ENCODE assay signal across 17 mouse cellular contexts in the genomic region with DNA sequence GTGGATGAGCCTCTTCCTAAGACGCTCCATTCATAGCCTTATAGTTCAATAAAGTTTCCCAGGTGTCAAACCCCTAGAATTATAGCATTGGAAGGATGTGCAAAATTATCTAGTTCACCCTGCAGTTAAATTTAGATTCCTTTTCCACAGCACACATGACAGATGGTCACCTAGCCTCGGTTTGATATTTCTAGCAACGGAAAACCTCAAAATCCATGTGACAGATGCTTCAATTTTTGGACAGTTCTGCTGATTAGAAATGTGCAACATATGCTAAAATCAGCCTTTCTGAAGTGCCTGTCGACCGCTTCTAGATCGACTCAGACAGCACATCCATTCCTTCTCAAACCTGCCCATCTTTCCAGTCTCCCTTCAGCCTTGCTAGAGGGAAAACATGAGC. TPM values are rescaled to one million over a fixed set of nuclear protein-coding genes. Genes with fewer than 3 reads are reported as not detected.
DNase-seq lines count a peak whose midpoint lies in the region; ATAC-seq and TF ChIP-seq lines count a peak whose summit lies in the region.
"Had no signal": no experiment of that assay in that cellular context is flagged by ENCODE, and none has a peak within 500 bp of the region (broad histone marks: within the 10 kb centered on the region; RNA-seq: fewer than 3 reads in every experiment).

No protein-coding gene starts in this region.

- H3K9ac ChIP-seq in forebrain, postnatal 0 days, result no peak overlapping the region
- H3K9ac ChIP-seq in forebrain, embryonic 11.5 days (ENCODE audit: low read length), result no peak overlapping the region
- H3K9ac ChIP-seq: heart, embryonic 13.5 days; liver, embryonic 15.5 days; neural tube, embryonic 13.5 days; stomach, embryonic 15.5 days had no signal

- H3K4me2 ChIP-seq in forebrain, postnatal 0 days (ENCODE audit: low read depth), result no peak overlapping the region
- H3K4me2 ChIP-seq in forebrain, embryonic 11.5 days (ENCODE audit: low read depth, low read length, severe bottlenecking), result no peak overlapping the region
- H3K4me2 ChIP-seq: heart, embryonic 13.5 days; liver, embryonic 15.5 days; neural tube, embryonic 13.5 days; stomach, embryonic 15.5 days had no signal

- no peak overlapping the region for H3K27ac ChIP-seq in forebrain, postnatal 0 days (ENCODE audit: low read depth, low read length)
- no peak overlapping the region for H3K27ac ChIP-seq in forebrain, embryonic 11.5 days (ENCODE audit: low read depth, low read length)
- H3K27ac ChIP-seq: heart, embryonic 13.5 days; hindbrain, embryonic 10.5 days; liver, embryonic 15.5 days; neural tube, embryonic 13.5 days; stomach, embryonic 15.5 days had no signal

- H3K4me3 ChIP-seq in forebrain, postnatal 0 days (ENCODE audit: low read depth, low read length), result no peak overlapping the region
- no peak overlapping the region for H3K4me3 ChIP-seq in forebrain, embryonic 11.5 days (ENCODE audit: low read depth, low read length)
- H3K4me3 ChIP-seq: heart, embryonic 13.5 days; hindbrain, embryonic 10.5 days; liver, embryonic 15.5 days; neural tube, embryonic 13.5 days; stomach, embryonic 15.5 days had no signal

- WGBS in forebrain, postnatal 0 days, result 50% methylated on average over 6 of the region's 6 CpGs
- WGBS in forebrain, embryonic 11.5 days, result 82% methylated on average over 6 of the region's 6 CpGs

- no peak for TF ChIP-seq CTCF in forebrain, postnatal 0 days (IDR thresholded peaks at IDR 0.05; ENCODE audit: low read depth)

- intact Hi-C loops in gastrocnemius, postnatal 14 days (cut with DNase I; ENCODE audit: low total_unique reads), result no loop called here

- no peaks in the 10 kb centered on the region for H3K27me3 ChIP-seq in forebrain, postnatal 0 days (ENCODE audit: insufficient read depth, low read length)
- H3K27me3 ChIP-seq in forebrain, embryonic 11.5 days (ENCODE audit: control insufficient read depth, insufficient read depth, low read length), result no peaks in the 10 kb centered on the region
- H3K27me3 ChIP-seq: stomach, embryonic 15.5 days had no signal

- ATAC-seq in forebrain, postnatal 0 days, result no peak
- no peak for ATAC-seq in forebrain, embryonic 11.5 days (replicated peaks; ENCODE audit: low FRiP score)

- no peaks in the 10 kb centered on the region for H3K4me1 ChIP-seq in forebrain, postnatal 0 days (ENCODE audit: insufficient read depth)
- H3K4me1 ChIP-seq in forebrain, embryonic 11.5 days (replicated peaks; ENCODE audit: control insufficient read depth, insufficient read depth, low read length), result peaks cover 4% of the 10 kb centered on the region; the same call in 1 of the 2 replicates
- H3K4me1 ChIP-seq: stomach, embryonic 15.5 days had no signal

- H3K36me3 ChIP-seq in forebrain, postnatal 0 days (ENCODE audit: insufficient read depth), result no peaks in the 10 kb centered on the region
- H3K36me3 ChIP-seq in forebrain, embryonic 11.5 days (ENCODE audit: control insufficient read depth, insufficient read depth, low read length), result no peaks in the 10 kb centered on the region
- H3K36me3 ChIP-seq: heart, embryonic 13.5 days; hindbrain, embryonic 10.5 days; liver, embryonic 15.5 days; neural tube, embryonic 13.5 days; stomach, embryonic 15.5 days had no signal

- H3K9me3 ChIP-seq in forebrain, postnatal 0 days (ENCODE audit: low read length), result no peaks in the 10 kb centered on the region
- no peaks in the 10 kb centered on the region for H3K9me3 ChIP-seq in forebrain, embryonic 11.5 days (ENCODE audit: control insufficient read depth, low read length)
- H3K9me3 ChIP-seq: heart, embryonic 13.5 days; hindbrain, embryonic 10.5 days; liver, embryonic 15.5 days; neural tube, embryonic 13.5 days; stomach, embryonic 15.5 days had no signal

- DNase-seq in forebrain, postnatal 0 days, result peak; percentile 50
- no peak for DNase-seq in forebrain, embryonic 11.5 days (ENCODE audit: low spot score)
- peak; percentile 15 to 36 for DNase-seq in right cerebral cortex, adult 2 months (ENCODE audit: low spot score in 2 of 2)
- DNase-seq in right cerebral cortex, postnatal 14 days, result no peak
- DNase-seq in cerebellum, postnatal 36 days, result peak; percentile 14 to 41
- DNase-seq in urinary bladder, postnatal 36 days (ENCODE audit: low spot score in 2 of 2), result no peak
- DNase-seq in gastrocnemius, postnatal 14 days, result no peak
- DNase-seq: kidney, adult 9 months; kidney, postnatal 4 days; lung, postnatal 10 days; spleen, adult 18-20 months; thymus, postnatal 25 days had no signal

RNA-seq across cellular contexts. Expression of gene Lcor, which starts 43.5 kb away (rescaled TPM):
- 16.6 and 21.7 TPM in 2 replicates for total RNA-seq in forebrain, postnatal 0 days (2014; rRNA removed)
- 7.5 and 12.2 TPM in 2 replicates for polyA plus RNA-seq in forebrain, postnatal 0 days (2015; fragmentation: Nextera tagmentation; extraction: Ambion mirVana)
- polyA plus RNA-seq in forebrain, embryonic 11.5 days (2014; fragmentation: Nextera tagmentation; extraction: Ambion mirVana), result 28.2 and 30.3 TPM in 2 replicates
- total RNA-seq in gastrocnemius, postnatal 14 days (2021), result 10 to 100 TPM; 12.0 to 12.2 TPM

RNA-seq across cellular contexts. Expression of gene Pik3ap1, which starts 54.1 kb away (rescaled TPM):
- 1.4 and 2.2 TPM in 2 replicates for total RNA-seq in forebrain, postnatal 0 days (2014; rRNA removed)
- 2.1 and 2.8 TPM in 2 replicates for polyA plus RNA-seq in forebrain, postnatal 0 days (2015; fragmentation: Nextera tagmentation; extraction: Ambion mirVana)
- 3.0 and 3.3 TPM in 2 replicates for polyA plus RNA-seq in forebrain, embryonic 11.5 days (2014; fragmentation: Nextera tagmentation; extraction: Ambion mirVana)
- under 1 TPM; 0.38 to 0.70 TPM for total RNA-seq in gastrocnemius, postnatal 14 days (2021)

Comparison
In these comparisons a context has a peak if more than half of its experiments do, and no peak if none do; other contexts are left out.
1. DNase-seq: peak in forebrain, postnatal 0 days (single experiment), right cerebral cortex, adult 2 months (2 of 2) and cerebellum, postnatal 36 days (2 of 2); none in forebrain, embryonic 11.5 days (single experiment), right cerebral cortex, postnatal 14 days (single experiment), urinary bladder, postnatal 36 days (0 of 2) and gastrocnemius, postnatal 14 days (single experiment).